Mouse (Mus musculus) A20 (cell line): Measurements from ENCODE around the gene Ift74.

ENCODE experiments used
- DNase-seq: peaks from one replicate; pipeline ENCODE4 v3.0.0-alpha.2; 2011; ENCODE audit warnings: low read depth, low spot score

Gene Ift74

GRCm38 (mm10) chr4:94692175-94692574, 77.9 kb downstream of the Ift74 start:
- no peak for DNase-seq

GRCm38 (mm10) chr4:94696368-94696767, 82.1 kb downstream of the Ift74 start:
- DNase-seq, result no peak

DNA sequence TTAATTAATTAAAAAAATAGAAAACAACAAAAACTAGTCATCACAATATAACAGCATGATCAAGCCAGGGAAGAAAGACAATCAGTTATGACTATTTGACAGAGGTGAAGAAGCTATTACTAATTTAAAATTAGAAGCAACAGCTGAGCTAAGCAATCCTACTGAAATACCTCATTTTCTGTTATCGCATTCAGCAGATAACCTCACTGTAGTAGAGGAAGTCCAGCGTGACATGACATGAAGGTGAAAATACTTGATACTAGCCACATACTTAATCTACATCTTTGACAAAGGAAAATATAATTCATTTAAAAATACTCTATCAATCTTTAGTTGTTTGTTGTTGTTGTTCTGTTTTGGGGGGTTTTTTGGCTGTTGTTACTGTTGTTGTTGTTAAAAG, 96.7 kb downstream of the Ift74 start:
- no peak for DNase-seq

DNA sequence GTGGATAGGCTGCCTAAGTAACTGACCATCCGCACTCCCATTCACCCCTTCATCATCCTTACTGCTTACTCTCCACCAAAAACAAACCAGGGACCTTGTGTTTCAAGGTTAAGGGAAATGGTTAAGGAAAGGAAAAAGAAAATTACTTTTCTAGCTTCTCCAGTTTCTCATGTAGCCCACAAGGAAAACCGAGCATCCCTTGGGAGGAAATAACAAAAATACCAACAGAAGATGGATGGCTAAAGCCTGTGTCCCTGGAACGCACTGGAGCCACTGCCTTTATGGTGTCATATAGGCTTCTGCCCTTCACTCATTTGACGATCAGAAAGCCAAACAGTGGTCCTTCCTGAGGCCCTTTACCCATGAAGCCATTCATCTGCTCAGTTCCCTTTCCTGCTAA, 97.1 kb downstream of the Ift74 start:
- DNase-seq, result no peak

- DNase-seq, result no peak
Observed at GRCm38 (mm10) chr4:94713741-94714140, 99.5 kb downstream of the Ift74 start.

- no peak for DNase-seq
Observed at GRCm38 (mm10) chr4:94715166-94715565, 100.9 kb downstream of the Ift74 start.

GRCm38 (mm10) chr4:94725799-94726198, 111.5 kb downstream of the Ift74 start:
- no peak for DNase-seq

GRCm38 (mm10) chr4:94732721-94733120, 118.4 kb downstream of the Ift74 start:
- DNase-seq, result no peak

- DNase-seq, result no peak
Observed at GRCm38 (mm10) chr4:94737326-94738295, 123.3 kb downstream of the Ift74 start.

- DNase-seq, result no peak
Observed at GRCm38 (mm10) chr4:94738838-94739731, 124.8 kb downstream of the Ift74 start, which contains the start of gene Tek. Gene Tek (plus strand): TSS chr4:94739289.

DNA sequence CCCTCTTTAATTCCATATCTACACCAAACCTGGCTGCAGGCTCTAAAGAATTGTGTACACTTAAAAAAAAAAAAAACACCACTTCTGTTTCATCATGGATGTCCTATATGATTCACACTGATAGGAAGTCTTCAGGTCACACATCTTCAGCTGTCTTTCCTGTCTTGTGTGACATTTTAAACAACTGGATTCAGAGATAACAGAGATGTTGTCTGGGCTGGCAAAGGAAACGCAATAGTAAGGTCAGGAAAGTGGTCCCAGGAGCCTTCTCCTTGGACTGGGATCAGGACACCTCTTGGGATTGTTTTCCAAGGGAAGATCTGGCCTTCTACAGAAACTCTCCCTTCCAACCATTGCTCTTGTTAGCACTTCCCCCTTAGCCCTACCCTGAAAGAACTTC, 127.5 kb downstream of the Ift74 start:
- DNase-seq, result no peak
